Mouse (Mus musculus): Measurements from ENCODE around the gene Txn2.

Txn2 gene

DNA sequence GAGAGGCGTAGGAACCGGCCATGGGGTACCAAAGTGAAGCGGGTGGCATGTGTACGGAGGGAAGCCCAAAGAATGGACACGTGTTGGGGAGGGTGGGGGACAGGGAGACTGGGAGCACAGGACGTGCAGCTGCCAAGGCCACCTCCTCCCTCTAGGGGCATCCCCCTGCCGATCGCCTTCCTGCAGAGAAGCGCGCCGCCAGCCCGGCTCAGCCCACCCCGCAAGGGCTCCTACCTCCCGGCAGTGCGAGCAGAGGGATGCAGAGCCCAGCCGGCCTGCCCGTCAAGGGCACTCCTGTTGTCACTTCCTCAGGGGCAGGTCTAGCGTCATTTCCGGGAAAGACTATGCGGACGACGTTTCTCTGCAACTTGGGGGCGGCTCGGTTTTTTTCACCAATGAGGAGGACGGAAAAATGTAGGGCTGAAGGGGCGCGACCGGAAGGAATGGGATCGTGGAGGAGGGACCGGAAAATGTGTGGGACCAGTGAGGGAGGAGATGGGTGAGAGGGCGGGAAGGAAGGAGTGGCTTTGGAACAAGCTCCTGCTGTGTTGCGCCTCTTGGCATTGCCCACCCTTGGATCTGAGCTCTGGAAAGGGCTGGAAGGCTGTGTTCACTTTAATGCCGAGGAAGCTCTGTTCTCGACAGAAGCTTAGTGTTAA lies at the start of gene Txn2:
TSS of gene Txn2 (minus strand) at position 334 of the 659 bp plus-strand sequence.
- peak; percentile 95 for DNase-seq

GRCm38 (mm10) chr15:77977663-77978062 lies 48.9 kb upstream of the Txn2 start:
- DNase-seq: no peak

DNA sequence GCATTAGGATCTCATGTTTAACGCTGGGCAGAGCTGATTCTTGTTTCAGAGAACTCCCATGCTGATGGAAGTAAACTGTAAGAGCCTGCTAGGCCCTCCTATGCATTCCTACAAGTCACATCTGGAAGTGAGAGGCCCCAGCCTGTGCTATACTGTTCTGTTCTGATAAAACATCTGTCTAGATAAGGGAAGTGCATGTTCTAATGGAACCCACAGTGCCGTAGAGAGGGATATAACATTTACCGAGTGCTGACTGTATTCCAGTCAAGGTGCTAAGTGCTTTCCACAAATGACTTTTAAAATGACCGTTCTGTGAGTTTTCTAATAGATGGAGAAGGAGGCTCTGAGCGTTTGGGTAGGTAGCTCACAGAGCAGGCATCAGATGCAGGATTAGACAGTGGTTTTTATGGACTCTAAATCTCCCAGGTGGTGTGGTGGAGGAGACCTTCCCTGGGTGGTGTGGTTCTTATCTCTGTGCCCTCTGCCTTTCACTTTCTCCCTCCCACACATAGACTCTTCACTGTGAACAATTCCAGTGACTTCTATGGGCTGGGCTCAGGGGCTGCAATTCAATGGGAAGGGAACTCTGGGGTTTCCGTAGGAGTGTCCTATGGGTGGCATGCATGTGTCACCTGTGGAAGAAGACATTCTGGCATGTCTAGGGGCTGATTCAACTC lies 45.5 kb upstream of the Txn2 start:
- no peak for DNase-seq

DNA sequence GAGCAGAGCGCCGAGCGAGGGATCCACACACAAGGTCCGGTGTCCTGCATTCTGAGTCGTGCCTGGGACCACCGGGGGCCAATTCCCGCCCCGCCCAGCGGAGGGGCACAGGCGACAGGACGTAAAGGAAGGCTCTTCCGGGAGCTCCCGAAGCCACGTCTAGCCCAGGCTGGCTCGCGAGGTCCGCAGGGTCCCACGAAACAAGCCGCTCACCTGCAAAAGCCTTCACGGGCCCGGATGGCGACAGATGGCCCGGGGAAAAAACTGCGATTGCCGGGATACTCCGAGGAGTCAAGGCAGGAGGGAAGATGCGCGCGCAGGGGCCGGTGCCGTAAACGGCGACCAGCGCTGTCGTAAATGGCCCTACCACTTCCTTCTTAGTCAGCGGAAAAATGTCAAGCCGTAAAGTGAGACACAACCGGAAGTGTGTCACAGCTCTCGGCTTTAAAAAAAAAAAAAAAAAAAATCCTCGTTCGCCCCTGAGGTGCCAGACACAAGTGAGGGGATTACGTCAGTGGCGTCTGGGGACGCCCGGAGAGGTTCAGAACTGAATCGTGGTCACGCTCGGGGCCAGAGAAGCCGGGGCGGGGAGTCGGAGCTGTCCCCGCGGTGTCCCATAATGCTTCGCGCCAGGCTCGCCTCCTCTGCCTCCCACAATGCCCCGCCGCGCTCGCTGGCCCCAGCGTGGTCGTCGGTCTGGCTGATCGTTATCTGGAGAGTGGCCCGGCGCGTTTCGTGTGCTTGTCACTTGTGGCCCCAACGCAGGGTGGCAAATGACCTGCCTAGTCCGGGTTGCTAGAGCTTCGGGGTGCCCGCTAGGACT lies 41.9 kb upstream of the Txn2 start, which contains the start of gene Eif3d:
TSS of gene Eif3d (minus strand) at position 344 of the 823 bp plus-strand sequence.
- peak; percentile 98 for DNase-seq

GRCm38 (mm10) chr15:77969940-77970469 lies 41.2 kb upstream of the Txn2 start:
- DNase-seq: no peak

DNA sequence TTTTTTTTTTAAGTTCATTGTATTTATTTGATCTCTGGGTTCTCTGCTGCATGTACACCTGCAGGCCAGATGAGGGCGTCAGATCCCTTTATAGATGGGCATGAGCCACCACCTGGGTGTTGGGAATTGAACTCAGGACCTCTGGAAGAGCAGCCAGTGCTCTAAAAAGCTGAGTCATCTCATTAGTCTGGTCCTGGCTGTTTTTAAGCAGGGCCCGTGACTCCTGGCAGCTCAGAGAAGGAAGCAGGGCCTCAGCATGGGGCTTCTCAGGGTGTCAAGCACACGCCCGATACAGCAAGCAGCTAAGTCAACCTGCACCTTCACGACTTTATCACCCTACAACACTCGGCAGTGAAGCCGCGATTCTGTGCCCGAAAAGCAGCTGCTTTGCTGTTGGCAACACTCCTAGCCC lies 36.3 kb upstream of the Txn2 start:
- DNase-seq: no peak

DNA sequence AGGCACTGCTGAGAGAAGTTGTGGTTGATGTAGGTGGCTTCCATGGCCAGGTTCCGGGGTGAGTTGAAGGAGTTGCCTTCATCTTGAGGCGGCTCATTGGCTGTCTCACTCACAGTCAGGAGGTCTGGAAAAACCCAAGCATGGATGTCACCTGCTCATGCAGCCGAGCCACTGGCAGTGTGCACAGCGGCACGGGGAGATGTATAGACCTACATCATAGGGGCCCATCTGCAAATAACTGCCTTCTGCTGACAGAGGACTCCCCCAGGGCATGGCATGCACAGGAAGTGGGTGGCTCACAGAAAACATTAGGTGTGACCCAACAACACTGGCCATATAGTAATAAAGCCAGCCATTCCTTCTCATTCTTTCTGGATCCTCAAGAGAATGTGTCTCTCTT lies 33.6 kb upstream of the Txn2 start:
- DNase-seq: no peak

DNA sequence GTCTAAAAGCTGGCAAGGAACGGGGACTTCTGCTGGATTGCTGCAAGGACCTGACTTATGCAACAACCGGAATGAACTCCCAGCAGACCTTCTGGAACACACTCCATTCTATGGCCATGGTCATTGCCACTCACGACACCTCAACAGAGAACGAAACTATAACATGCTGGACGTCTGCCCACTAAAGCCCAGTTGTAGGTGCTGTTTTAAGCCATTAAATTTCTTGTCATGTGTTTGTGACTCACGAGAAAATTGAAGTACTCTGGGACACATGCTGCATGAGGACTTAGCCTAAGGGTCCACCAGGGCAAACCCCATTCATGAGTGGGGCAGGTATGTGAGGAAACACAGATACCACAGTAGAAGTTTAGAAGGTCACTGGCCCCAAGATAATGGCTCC lies 31.9 kb upstream of the Txn2 start:
- no peak for DNase-seq

DNA sequence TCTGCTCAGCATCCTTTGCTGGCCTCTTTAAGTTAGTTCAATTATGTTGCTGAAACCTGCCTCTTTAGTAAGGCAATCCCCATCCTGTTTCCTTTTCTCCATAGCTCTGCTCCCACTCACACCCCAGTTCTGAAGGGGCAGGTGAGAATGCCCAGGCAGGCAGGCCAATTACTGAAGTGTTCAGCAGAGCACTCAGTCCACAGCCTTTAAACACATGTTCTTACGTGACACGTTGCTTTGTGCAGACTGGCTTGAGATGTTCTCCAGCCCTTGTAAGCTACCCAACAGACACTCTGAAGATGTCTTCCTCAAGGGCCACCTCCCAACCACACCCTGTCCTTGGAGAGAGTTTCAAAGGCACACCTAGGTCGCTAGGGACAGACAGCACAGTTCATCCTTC lies 29.3 kb upstream of the Txn2 start:
- DNase-seq: no peak

DNA sequence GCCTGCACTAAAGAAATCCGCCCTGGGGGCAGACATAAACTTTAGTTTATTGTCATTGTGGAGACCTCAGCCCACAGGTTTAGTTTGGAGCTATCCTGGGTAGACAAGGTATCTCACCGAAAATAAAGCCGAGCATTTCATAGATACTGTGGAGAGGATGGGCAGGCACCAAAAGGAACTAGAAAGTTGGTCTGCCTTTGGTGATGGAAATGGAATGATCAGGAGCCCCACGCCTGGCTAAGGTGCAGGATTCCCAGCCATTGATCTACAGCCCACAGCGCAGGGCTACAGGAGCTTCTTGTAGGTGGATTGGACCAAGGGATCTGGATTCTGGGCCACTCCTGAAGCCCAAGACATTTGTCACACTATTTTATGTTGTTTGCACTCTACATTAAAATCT lies 28.8 kb upstream of the Txn2 start:
- DNase-seq: no peak

GRCm38 (mm10) chr15:77956404-77956901 lies 27.6 kb upstream of the Txn2 start, which contains the start of gene Foxred2:
Gene Foxred2 (minus strand): TSS chr15:77956722.
- peak; percentile 77 for DNase-seq

DNA sequence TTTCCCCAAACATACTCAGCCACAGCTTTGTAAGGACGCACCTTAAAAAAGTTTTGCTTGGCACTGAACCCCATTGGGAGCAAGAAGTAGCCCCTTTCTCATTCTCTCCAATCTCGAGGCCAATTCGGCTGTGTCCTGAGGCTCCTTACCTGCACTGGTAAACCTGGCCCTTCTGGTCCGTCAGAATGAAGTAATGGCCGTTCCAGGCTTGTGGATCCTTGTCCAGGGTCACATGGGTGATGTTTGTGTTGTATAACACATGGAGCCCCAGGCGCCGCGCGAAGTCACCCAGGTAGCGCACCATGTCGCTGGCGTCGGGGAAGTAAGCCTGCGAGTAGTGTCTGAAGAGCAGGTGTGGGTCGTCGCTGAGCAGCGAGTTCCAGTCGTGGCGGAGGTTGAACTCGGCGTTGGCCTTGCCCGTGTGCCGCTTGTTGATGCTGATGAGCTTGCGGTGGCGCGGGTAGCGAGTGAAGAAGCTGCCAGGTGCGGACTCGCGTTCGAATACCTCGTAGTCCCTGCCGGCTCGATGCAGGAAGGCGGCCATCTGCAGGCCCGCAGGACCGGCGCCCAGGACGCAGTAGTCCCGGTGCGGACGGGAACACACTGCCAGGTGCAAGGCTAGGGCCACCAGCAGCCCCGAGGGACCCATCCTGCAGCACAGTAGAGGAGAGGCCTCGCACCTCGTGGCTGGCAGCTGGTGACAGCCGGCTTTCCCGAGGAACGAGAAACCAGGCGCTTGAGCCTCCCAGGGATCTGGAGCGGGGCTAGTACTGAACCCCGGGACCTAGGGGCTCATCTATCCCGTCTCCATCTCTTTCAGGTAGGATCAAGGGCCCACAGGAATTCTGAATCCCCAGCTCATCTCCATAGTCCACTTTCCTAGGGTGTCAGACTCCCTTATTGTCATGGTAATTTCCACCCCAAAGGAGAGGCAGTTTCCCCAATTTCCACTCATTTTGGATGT lies 26.9 kb upstream of the Txn2 start:
- no peak for DNase-seq

DNA sequence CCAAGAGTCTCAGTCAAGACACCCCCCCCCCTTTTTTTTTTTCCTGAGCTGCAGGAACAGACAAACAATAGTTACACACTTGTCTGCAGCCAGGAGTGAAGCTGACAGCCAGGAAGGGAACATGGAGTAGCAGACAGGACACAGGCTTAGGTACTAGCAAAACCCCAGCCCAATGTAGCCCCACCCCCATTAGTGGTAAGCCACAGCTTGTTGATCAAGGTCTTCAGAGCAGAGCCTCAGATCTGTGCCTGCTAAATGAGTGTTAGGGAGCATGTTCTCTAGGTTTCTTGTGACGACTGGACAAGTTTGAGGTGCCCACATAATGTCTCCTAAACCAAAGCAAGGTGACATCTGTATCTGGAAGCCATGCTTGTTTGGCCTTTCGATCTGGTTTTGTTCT lies 25.6 kb upstream of the Txn2 start:
- no peak for DNase-seq

DNA sequence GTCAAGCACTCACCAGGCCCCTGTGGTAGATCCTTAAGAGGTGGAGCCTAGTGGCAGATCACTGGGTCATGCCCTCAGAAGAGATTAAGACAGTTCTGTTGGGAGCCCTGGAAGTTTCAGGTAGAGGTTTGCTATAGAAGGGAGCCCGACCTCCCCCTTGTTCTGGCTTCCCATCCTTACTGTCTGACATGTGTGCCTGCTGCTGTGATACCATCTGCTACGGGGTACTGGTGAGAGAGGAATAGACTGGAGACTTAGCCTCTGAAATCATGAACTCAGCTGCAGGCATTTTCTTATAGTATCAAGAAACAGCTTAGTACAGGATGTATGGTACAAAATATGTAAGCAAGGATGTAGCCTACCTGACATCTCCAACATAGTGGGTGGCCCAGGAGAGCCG lies 24.1 kb upstream of the Txn2 start:
- DNase-seq: no peak

DNA sequence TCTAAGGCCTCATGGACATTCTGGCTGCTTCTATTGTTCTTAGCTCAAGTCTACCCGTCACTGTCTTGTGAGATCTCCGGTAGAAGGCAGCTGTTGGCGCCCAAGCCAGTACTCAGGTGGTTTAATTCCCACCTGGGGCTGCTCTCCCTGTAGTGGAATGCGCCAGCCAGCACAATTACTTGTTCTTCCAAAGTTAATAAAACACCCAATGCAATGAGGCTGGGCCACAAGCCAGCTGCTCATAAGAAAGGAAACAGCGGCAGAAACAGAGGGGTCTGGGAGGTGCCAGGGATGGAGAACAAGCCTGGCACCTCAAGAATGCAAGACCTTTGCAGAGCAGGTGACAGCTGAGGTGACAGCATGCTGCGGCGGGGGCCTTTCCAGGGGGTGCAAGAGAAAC lies 20.3 kb upstream of the Txn2 start:
- DNase-seq: no peak

GRCm38 (mm10) chr15:77945711-77946110 lies 16.9 kb upstream of the Txn2 start:
- DNase-seq: peak; percentile 21

DNA sequence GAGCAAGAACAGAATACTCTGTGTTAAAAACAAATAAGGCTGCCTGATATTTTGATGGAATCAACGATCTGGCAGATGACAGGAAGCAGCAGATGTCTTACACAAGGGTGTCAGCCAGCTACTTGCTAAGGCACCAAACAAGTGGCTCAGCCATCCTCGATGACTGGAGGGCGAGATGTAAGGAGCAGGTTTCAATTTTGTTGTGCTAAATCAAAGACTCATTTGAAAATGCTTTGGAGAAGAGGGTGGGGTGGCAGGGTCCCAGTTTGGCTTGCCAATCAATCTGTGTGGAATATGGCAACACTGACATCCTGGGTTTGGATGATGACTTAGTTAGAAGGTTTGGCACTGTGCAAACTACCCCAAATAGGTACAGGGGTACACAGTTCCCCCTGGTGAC lies 12.8 kb upstream of the Txn2 start:
- no peak for DNase-seq

- DNase-seq: no peak
These were observed 9.7 kb upstream of the Txn2 start for GRCm38 (mm10) chr15:77938516-77938915.

DNA sequence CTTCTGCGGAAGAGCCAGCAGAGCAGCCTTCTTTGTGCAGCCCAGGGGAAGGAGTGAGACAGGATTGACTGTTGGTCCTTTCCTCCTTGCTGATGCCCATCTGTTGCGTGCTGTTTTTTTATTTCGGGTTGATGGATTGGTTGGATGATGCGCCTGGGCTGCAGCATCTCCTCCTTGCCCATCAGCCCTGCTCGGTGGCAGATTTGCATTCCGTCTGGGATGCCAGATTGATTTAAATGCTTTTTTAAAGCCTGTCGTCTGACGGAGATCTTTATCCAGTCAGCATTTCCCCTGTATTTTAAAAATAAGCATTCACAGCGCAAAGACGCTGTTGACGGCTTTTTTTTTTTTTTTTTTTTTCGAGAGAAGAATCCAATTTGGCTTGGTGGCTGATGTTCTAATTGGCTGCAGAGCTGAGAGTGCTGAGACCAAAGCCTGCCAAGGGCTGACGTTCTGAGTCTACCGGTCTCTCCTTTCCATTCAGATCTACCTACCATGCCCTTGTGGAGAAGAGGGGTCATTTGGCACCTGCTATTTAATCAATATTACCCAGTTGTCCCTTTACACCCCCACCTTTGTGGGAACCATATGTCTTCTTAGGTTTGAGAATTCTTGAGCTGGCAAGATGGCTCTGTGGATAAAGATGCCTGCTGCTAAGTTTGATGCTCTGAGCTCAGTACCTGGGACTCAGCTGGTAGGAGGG lies 7.0 kb upstream of the Txn2 start:
- DNase-seq: no peak

- no peak for DNase-seq
These were observed 6.2 kb upstream of the Txn2 start for GRCm38 (mm10) chr15:77934968-77935367.

DNA sequence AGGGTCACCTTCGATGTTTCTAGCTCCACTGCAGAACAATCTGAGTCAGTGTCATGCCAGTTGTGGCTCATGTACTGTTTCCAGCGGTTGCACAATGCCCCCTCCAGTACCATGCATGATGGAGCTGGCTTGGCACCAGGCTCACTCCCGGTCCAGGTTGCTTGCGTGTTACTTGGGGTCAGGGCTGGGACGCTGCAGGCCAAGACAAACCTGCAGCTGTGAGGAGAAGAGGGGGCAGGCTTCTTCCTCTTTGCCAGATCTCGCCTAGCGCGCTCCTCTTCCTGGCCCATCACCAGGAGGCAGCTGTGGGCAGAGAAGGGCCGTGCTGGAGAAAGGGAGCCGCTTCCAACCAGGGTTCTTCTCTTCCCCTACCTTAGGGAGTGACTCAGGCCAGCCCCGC lies 5.5 kb upstream of the Txn2 start:
- no peak for DNase-seq

All from lung, postnatal 14 days (tissue).